Mouse (Mus musculus) cortical plate, adult 2 months (tissue): ENCODE measurements around the gene Slc24a2.

ENCODE experiments used
- CTCF ChIP-seq: fragments of 200-500 bp; IDR thresholded peaks from 2 replicates; pipeline ENCODE4 v1.5.1; 2011; ENCODE audit warnings: mild to moderate bottlenecking, control low read depth, low read length; ENCODE audit not compliant: insufficient read depth; ENCODE audit errors: extremely low read depth
- POLR2A ChIP-seq: fragments of 200-500 bp; IDR thresholded peaks from 2 replicates; pipeline ENCODE4 v1.6.1; 2011; ENCODE audit warnings: mild to moderate bottlenecking, low read length, control low read depth; ENCODE audit not compliant: insufficient read depth; ENCODE audit errors: extremely low read depth

DNA sequence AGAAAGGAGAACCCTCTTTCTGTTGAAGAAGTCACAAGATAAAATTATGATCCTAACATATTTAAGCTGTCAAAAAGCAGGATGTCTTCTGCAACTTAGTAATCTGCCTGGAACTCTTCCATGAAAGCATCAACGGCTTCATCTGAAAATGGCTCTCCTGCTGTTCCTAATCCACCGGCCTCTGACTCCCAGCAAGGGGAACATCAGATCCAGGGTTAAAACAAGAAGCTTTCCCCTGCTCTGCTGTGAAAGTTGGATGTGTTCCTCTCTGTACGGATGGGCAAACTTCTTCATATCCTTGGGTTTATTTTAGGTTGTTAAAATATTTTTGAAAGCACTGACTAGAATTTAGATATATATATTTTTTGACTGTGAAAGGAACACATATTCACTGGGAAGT is 136.7 kb downstream of the Slc24a2 start:
- TF ChIP-seq POLR2A (no peak), CTCF (no peak)
